Mouse (Mus musculus) hindbrain, postnatal 0 days (tissue): ENCODE results near the gene Olfr918. TPM values are rescaled to one million over a fixed set of nuclear protein-coding genes. Genes with fewer than 3 reads are reported as not detected.

ENCODE experiments used
- ATAC-seq: fragments of 200-750 bp; cut with Nextera tagmentation; 2 replicates; pipeline ENCODE4 v1.8.0; 2017; ENCODE audit warnings: mild to moderate bottlenecking, moderate TSS enrichment, moderate library complexity
- DNase-seq: peaks from one replicate; pipeline ENCODE4 v3.0.0-alpha.2; 2015; ENCODE audit warnings: low spot score
- H3K27ac ChIP-seq: fragments of 300-500 bp; sonication (generic); 2 replicates; pipeline ENCODE4 v1.5.1; 2014; ENCODE audit warnings: mild to moderate bottlenecking
- H3K27me3 ChIP-seq: fragments of 300-500 bp; sonication (generic); 2 replicates; pipeline ENCODE4 v1.6.1; 2014; ENCODE audit warnings: low read length, mixed read lengths; ENCODE audit not compliant: insufficient read depth
- H3K36me3 ChIP-seq: fragments of 300-500 bp; sonication (generic); 2 replicates; pipeline ENCODE4 v1.6.1; 2014; ENCODE audit warnings: low read length, mixed read lengths; ENCODE audit not compliant: insufficient read depth
- H3K4me1 ChIP-seq: fragments of 300-500 bp; sonication (generic); 2 replicates; pipeline ENCODE4 v1.6.1; 2014; ENCODE audit warnings: antibody characterized with exemption, low read length, mixed read lengths; ENCODE audit not compliant: insufficient read depth
- H3K4me2 ChIP-seq: fragments of 300-500 bp; sonication (generic); 2 replicates; pipeline ENCODE4 v1.6.1; 2014; ENCODE audit warnings: low read depth, mild to moderate bottlenecking, low read length, moderate library complexity, mixed read lengths
- H3K4me3 ChIP-seq: fragments of 300-500 bp; sonication (generic); 2 replicates; pipeline ENCODE4 v1.5.1; 2014; ENCODE audit warnings: low read length
- H3K9ac ChIP-seq: fragments of 300-500 bp; sonication (generic); replicated peaks from 2 replicates; pipeline ENCODE4 v1.6.1; 2014; ENCODE audit warnings: mild to moderate bottlenecking, low read length, moderate library complexity, mixed read lengths
- H3K9me3 ChIP-seq: fragments of 300-500 bp; sonication (generic); 2 replicates; pipeline ENCODE4 v1.6.1; 2016; ENCODE audit warnings: low read length, mixed read lengths
- CTCF ChIP-seq: IDR thresholded peaks from 2 replicates; pipeline ENCODE4 v1.5.1; 2016; ENCODE audit warnings: antibody characterized with exemption, control low read depth, low read depth
- WGBS: fragments of 180-500 bp; shearing (Covaris S2); extraction: QIAGEN DNeasy Blood & Tissue Kit; methylation state at CpG from one replicate; pipeline ENCODE4 v1.1.7; 2014; 5-methylcytosine and 5-hydroxymethylcytosine counted together
- polyA plus RNA-seq: library from polyadenylated mRNA; unstranded; fragments of >200 nt; fragmentation: Nextera tagmentation; extraction: Ambion mirVana; gene quantifications from 2 replicates; pipeline ENCODE4 v1.2.1, GENCODE M21; 2015
- total RNA-seq: library from RNA; depleted of rRNA; stranded (reverse); fragments of >200 nt; gene quantifications from 2 replicates; pipeline ENCODE4 v1.2.3, GENCODE M21; 2014; rRNA removed

Gene Olfr918
- not detected in 2 replicates for total RNA-seq
- polyA plus RNA-seq, result not detected in 2 replicates

DNA sequence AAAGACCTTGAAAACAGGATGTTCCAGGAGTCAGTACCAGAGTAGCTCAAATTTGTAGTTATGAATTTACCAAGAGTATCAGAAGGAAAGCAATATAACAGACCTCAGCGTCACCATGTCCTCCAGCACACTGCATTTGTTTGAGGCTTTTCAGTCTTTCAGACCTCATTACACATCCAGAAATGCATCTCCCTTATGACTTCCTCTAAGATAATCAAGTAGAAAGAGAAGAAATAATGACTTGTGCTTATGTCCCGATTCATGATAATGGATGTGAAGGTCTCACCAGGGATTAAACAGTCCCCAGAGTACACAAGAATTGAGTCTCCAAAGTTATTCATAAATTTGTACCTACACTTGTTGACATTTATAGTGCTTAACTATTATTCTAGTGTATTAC, at the start of gene Olfr918:
Gene Olfr918 (minus strand): TSS at position 101 of the 400 bp plus-strand sequence.
- WGBS, result 78% methylated on average over 2 of the region's 2 CpGs

DNA sequence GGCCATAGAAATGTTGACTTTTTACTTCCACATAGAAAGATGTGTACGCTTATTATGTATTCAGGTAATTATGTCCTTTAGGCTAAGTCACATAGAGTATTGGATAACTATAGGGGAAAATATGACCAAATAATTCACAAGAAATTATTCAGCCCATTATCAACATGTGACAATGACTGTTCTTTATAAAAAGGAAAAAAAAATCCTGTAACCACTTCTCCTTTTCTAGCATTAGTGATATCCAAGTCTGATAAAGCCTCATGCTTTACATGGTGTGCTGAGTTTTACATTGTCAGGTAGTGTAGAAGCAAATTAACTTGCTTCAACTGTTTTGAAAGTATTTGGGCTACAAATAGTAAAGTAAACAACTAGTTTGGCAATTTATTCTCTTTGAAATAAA, 49.6 kb upstream of the Olfr918 start:
- H3K27ac ChIP-seq, result no peak overlapping the region
- H3K4me1 ChIP-seq, result no peaks in the 10 kb centered on the region
- no peak for ATAC-seq
- no peaks in the 10 kb centered on the region for H3K9me3 ChIP-seq
- DNase-seq, result no peak
- no peak overlapping the region for H3K4me2 ChIP-seq
- no peak overlapping the region for H3K9ac ChIP-seq
- no peak overlapping the region for H3K4me3 ChIP-seq
- H3K36me3 ChIP-seq, result no peaks in the 10 kb centered on the region
- H3K27me3 ChIP-seq, result no peaks in the 10 kb centered on the region
- TF ChIP-seq CTCF, result no peak
- 93% methylated on average over 1 of the region's 1 CpGs for WGBS

More for the DNA sequence above, at the start of gene Olfr918:
- Histone ChIP-seq H3K4me1 (no peaks in the 10 kb centered on the region), H3K4me2 (no peak within 1 kb of the TSS), H3K36me3 (no peaks in the 10 kb centered on the region), H3K9me3 (no peaks in the 10 kb centered on the region), H3K27ac (no peak within 1 kb of the TSS), H3K4me3 (no peak within 1 kb of the TSS), H3K9ac (no peak within 1 kb of the TSS), H3K27me3 (no peaks in the 10 kb centered on the region)
- no peak for TF ChIP-seq CTCF
- no peak for ATAC-seq
- DNase-seq, result no peak

DNA sequence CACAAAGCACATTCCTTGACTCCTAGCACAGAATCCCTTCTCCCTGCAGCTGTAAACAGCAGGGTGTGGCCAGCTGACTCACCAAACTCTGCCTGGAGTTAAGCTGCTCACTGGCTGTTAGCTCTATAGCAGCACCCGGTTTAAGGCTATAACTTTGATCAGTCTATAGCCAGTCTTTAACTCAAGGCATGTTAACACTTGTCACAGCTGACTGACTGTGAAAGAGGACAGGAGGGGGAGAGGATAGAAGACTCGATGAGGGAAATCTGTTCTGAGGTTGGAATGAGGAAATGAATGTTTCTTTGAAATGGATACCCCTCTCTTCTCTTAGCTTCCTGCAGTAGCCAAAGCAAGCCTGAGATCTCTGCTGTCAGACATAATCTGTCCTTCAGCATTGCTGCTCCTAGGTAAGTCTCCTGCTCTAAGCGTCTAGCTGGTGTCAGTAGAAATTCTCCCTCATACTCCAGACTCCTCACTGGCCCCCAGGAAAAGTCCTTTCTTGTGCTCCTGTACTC, 44.6 kb upstream of the Olfr918 start:
- Histone ChIP-seq H3K9me3 (no peaks in the 10 kb centered on the region), H3K27ac (no peak overlapping the region), H3K4me2 (peak overlapping the region; percentile 57), H3K4me3 (peak overlapping the region; percentile 35), H3K4me1 (no peaks in the 10 kb centered on the region), H3K27me3 (no peaks in the 10 kb centered on the region), H3K36me3 (no peaks in the 10 kb centered on the region), H3K9ac (peak overlapping the region; percentile 6; the same call in 1 of the 2 replicates)
- no peak for DNase-seq
- 6% methylated on average over 3 of the region's 3 CpGs for WGBS
- ATAC-seq, result no peak
- TF ChIP-seq CTCF, result no peak

DNA sequence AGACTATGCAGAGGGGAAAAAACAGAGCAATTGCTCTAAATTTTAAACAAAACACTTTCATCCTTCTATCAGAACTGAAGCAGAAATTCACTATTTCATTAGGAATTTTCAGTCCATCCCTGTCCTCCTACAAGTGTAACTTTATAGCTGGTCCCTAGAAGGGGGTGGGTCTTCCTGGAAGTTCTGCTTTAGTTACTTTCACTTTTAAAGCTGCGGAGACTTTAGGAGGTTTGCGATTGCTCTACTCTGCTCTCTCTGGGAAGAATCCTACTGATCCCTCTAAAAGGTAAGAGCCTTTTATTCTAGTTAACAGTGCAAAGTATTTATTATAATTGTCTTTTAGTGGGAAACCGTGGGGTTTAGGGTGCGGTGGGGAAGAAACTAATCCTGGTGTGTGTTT, 43.7 kb upstream of the Olfr918 start, which contains the start of gene Vwa5a:
Gene Vwa5a (plus strand): TSS at position 167 of the 400 bp plus-strand sequence.
- H3K27ac ChIP-seq, result no peak within 1 kb of the TSS; the same call in 1 of the 2 replicates
- H3K4me3 ChIP-seq, result peak within 1 kb of the TSS; percentile 35
- DNase-seq, result peak; percentile 59

DNA sequence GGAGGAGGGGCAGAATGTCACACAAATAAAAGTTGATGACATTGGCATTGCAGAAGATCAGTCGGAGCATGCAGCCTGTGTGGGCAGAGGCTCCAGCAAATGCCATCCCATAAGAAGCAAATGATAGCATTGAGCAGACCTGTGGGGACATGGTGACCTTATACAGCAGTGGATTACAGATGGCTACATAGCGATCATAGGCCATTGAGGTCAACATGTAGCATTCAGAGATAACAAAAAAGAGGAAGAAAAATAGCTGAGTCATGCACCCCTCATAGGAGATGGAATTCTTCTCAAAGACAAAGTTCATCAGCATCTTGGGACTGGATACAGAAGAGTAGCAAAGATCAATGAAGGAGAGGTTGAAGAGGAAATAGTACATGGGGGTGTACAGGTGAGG, 1.5 kb downstream of the Olfr918 start:
- Histone ChIP-seq H3K36me3 (no peaks in the 10 kb centered on the region), H3K27ac (no peak overlapping the region), H3K9ac (no peak overlapping the region), H3K4me2 (no peak overlapping the region), H3K9me3 (no peaks in the 10 kb centered on the region), H3K27me3 (no peaks in the 10 kb centered on the region), H3K4me3 (no peak overlapping the region), H3K4me1 (no peaks in the 10 kb centered on the region)
- WGBS, result 94% methylated on average over 2 of the region's 2 CpGs
- TF ChIP-seq CTCF, result no peak
- ATAC-seq (no peak), DNase-seq (no peak)

More for the DNA sequence above, 43.7 kb upstream of the Olfr918 start, which contains the start of gene Vwa5a:
- Histone ChIP-seq H3K36me3 (no peaks in the 10 kb centered on the region), H3K27me3 (no peaks in the 10 kb centered on the region), H3K4me1 (no peaks in the 10 kb centered on the region), H3K4me2 (peak within 1 kb of the TSS; percentile 57), H3K9me3 (no peaks in the 10 kb centered on the region), H3K9ac (peak within 1 kb of the TSS; percentile 6; the same call in 1 of the 2 replicates)
- TF ChIP-seq CTCF, result no peak
- WGBS, result 6% methylated on average over 4 of the region's 4 CpGs
- peak; percentile 62; the same call in 1 of the 2 replicates for ATAC-seq

DNA sequence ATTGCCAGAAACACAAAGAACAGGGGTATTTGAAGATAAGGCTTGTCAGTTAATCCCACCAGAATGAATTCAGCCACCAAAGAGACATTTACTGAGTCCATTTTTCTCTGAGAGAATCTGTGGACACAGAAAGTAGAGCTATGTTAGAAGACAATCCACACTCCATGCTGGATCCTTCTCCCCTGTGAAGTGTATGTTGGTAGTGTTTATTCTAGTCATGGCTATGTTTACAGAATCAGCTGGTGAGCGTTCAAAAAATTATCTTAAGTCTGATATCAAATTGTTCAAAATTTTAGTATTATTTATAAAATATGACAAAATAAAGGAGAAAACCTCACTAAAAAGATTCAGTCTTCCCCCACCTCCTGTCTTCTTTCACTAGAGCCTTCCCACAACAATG, 8.7 kb downstream of the Olfr918 start, which contains the start of gene Olfr917:
Gene Olfr917 (minus strand): TSS at position 101 of the 400 bp plus-strand sequence.
- Histone ChIP-seq H3K4me1 (no peaks in the 10 kb centered on the region), H3K4me3 (no peak within 1 kb of the TSS), H3K36me3 (no peaks in the 10 kb centered on the region), H3K9me3 (no peaks in the 10 kb centered on the region), H3K9ac (no peak within 1 kb of the TSS), H3K27me3 (no peaks in the 10 kb centered on the region), H3K4me2 (no peak within 1 kb of the TSS), H3K27ac (no peak within 1 kb of the TSS)
- DNase-seq, result no peak
- TF ChIP-seq CTCF, result no peak
- ATAC-seq, result no peak
- 93% methylated on average over 1 of the region's 1 CpGs for WGBS

GRCm38 (mm10) chr9:38659775-38660174, 14.6 kb downstream of the Olfr918 start, which contains the start of gene Olfr916:
Gene Olfr916 (minus strand): TSS chr9:38659875.
- H3K27ac ChIP-seq, result no peak within 1 kb of the TSS

More at GRCm38 (mm10) chr9:38659775-38660174, 14.6 kb downstream of the Olfr918 start, which contains the start of gene Olfr916:
- 73% methylated on average over 1 of the region's 1 CpGs for WGBS
- Histone ChIP-seq H3K4me1 (no peaks in the 10 kb centered on the region), H3K4me2 (no peak within 1 kb of the TSS), H3K27me3 (no peaks in the 10 kb centered on the region), H3K36me3 (no peaks in the 10 kb centered on the region), H3K9me3 (no peaks in the 10 kb centered on the region), H3K9ac (no peak within 1 kb of the TSS), H3K4me3 (no peak within 1 kb of the TSS)
- ATAC-seq (no peak), DNase-seq (no peak)
- no peak for TF ChIP-seq CTCF
